ENCODE assay signal across 24 mouse cellular contexts in genomic region chr10:93490451-93490850, GRCm38 (mm10). TPM values are rescaled to one million over a fixed set of nuclear protein-coding genes. Genes with fewer than 3 reads are reported as not detected.
"Had no signal": no experiment of that assay in that cellular context is flagged by ENCODE, and none has a peak within 500 bp of the region (broad histone marks: within the 10 kb centered on the region; RNA-seq: fewer than 3 reads in every experiment).

No protein-coding gene starts in this region.

- H3K27ac ChIP-seq: kidney, postnatal 0 days; limb, embryonic 12.5 days; limb, embryonic 15.5 days; liver, embryonic 14.5 days; lung, embryonic 15.5 days had no signal

- H3K4me2 ChIP-seq: limb, embryonic 12.5 days; limb, embryonic 15.5 days; lung, embryonic 15.5 days; midbrain, embryonic 11.5 days had no signal

- H3K9me3 ChIP-seq: limb, embryonic 12.5 days; limb, embryonic 15.5 days; lung, embryonic 15.5 days had no signal

- H3K36me3 ChIP-seq: limb, embryonic 12.5 days; limb, embryonic 15.5 days had no signal

- H3K9ac ChIP-seq: limb, embryonic 12.5 days; limb, embryonic 15.5 days; liver, embryonic 14.5 days; lung, embryonic 15.5 days had no signal

- H3K27me3 ChIP-seq: limb, embryonic 12.5 days; limb, embryonic 15.5 days; lung, embryonic 15.5 days had no signal

- H3K4me3 ChIP-seq: limb, embryonic 12.5 days; limb, embryonic 15.5 days; lung, embryonic 15.5 days had no signal

- H3K4me1 ChIP-seq: limb, embryonic 12.5 days; limb, embryonic 15.5 days; lung, embryonic 15.5 days had no signal

- DNase-seq: kidney, adult 18-20 months; kidney, adult 9 months; kidney, postnatal 25 days; left cerebral cortex, postnatal 4 days; lung, adult 18-20 months; lung, postnatal 14 days; lung, postnatal 4 days; midbrain, embryonic 14.5 days; thymus, adult 18-20 months; thymus, postnatal 36 days had no signal

RNA-seq across cellular contexts. Expression of gene Hal, which starts 1.9 kb away (rescaled TPM):
- total RNA-seq: megakaryocyte-erythroid progenitor cell, adult 5-6 weeks had no signal
- polyA plus RNA-seq: kidney, postnatal 0 days; limb, embryonic 12.5 days; lung, embryonic 15.5 days; midbrain, embryonic 11.5 days; midbrain, embryonic 14.5 days had no signal

RNA-seq across cellular contexts. Expression of gene Amdhd1, which starts 49.4 kb away (rescaled TPM):
- total RNA-seq: megakaryocyte-erythroid progenitor cell, adult 5-6 weeks; midbrain, postnatal 0 days had no signal
- polyA plus RNA-seq: midbrain, embryonic 14.5 days; neural tube, embryonic 14.5 days had no signal

RNA-seq across cellular contexts. Expression of gene Ccdc38, which starts 50.0 kb away (rescaled TPM):
- total RNA-seq: layer of hippocampus, adult 18-20 months; layer of hippocampus, postnatal 14 days; left cerebral cortex, adult 8-10 months; left cerebral cortex, postnatal 4 days; megakaryocyte-erythroid progenitor cell, adult 5-6 weeks had no signal
- polyA plus RNA-seq: small intestine, adult 2 months; urinary bladder, adult 2 months had no signal
